Mouse (Mus musculus): ENCODE results near the gene S1pr5. TPM values are rescaled to one million over a fixed set of nuclear protein-coding genes. Genes with fewer than 3 reads are reported as not detected.

Gene S1pr5
- polyA plus RNA-seq, 2 experiments: 0.06 to 0.10 TPM

DNA sequence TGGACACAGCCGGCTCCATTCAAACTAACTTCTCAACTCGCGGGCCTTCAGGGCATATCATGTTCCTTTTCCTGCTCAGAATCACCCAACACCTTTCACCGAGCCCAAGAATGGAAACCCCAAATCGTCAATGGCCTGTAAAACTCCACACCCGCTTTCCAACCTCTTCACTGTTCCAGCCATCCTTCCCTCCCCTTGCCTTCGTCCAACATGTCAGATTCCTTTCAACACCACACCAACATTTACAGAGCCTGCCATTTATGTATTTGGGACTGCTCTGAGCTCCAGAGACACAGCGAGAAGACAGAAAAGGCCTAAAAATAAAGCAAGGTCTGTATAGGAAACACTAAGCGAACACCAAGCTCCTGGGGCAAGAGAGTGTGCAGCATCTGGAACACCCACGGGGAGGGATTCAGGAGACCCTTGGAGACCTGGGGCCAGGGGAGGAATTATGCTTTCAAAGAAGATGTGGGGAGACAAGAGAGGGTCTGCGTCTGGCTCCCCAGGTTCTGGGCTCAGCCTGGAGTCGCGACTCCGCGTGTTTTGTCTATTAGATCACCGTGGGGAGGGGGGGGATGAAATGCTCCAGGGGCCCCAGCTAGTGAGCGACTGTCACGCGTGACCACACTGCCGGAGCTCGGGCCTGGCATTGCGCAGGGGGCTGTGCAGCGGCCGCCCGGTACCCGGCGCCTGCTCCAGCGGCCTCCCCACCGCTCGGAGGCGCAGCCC is 10.1 kb downstream of the S1pr5 start:
- under 1% methylated on average over 31 of the region's 31 CpGs for WGBS (ENCODE audit: insufficient replicate concordance)
- Histone ChIP-seq H3K27me3 (ENCODE audit: control insufficient read depth, insufficient read depth, low read length) (peaks cover 15% of the 10 kb centered on the region), H3K4me1 (replicated peaks; ENCODE audit: control insufficient read depth in 2 of 2, insufficient read depth in 2 of 2, low read length in 1 of 2) (peaks cover 12 to 18% of the 10 kb centered on the region in 2 experiments), H3K36me3 (replicated peaks; ENCODE audit: control insufficient read depth, insufficient read depth, low read depth) (peaks cover 18% of the 10 kb centered on the region), H3K9ac (replicated peaks) (peak overlapping the region; percentile 93), H3K9me3 (ENCODE audit: control insufficient read depth, low read length) (peaks cover 2% of the 10 kb centered on the region; the same call in 1 of the 2 replicates), H3K4me2 (ENCODE audit: low read depth) (peak overlapping the region; percentile 96), H3K27ac (peak overlapping the region; percentile 80), H3K4me3 (ENCODE audit: insufficient read depth in 1 of 2, low read depth in 2 of 2, low read length in 2 of 2) (peak overlapping the region; percentile 82 to 96)
- TF ChIP-seq CTCF (IDR thresholded peaks at IDR 0.05; ENCODE audit: low read depth): no peak
- no peak for TF ChIP-seq EP300 (IDR thresholded peaks at IDR 0.05; ENCODE audit: low read depth)
- DNase-seq (ENCODE audit: low read depth in 3 of 3, low spot score in 3 of 3): no peak
- peak; percentile 5; the same call in 1 of the 2 replicates for ATAC-seq (ENCODE audit: insufficient read depth)

DNA sequence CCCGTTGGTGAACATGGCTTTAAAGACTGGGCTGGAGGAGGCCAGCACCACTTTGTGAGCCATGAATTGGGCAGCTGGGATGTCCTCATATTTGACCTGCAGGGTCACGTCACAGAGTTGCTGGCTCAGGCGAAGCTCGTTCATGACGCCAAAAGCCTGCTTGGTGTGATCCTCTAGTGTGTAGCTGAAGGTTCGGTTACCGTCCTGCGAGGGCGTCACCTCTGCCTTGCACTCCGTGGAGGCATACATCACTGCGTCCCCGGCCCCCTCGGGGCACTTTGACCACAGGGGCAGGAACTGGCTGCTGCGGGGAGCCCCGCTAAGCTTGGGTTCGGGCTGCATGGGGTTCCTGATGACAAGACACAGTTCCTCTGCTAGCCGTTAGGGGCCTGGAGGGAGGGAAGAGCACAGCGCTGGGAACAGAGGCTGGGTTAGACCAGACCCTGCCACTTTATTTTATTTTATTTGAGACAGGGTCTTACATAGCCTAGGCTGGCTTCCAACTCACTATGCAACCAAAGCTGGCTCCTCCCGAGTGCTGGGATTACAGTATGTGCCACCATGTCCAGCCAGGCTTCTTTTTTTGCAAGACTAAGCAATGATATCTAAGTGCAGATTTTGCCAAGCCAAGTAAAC is 10.8 kb downstream of the S1pr5 start:
- DNase-seq (ENCODE audit: low read depth in 3 of 3, low spot score in 3 of 3): no peak

DNA sequence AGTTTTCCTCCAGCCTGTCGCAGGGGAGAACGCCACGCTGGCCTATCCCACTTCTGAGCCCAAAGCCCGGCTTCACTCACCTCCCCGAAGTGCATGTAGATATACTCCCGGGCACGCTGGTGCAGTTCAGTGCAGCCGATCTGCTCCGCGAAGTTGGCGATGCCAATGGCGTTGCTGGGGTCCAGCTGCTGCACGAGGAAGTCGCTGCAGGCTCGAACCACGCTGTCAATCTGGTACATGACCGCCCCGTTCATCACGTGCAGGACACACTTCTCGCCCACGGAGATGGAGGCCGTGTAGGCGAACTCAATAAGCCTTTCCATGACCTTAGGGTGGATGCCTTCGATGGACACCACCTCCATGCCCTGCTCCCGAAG is 11.3 kb downstream of the S1pr5 start:
- 74% methylated on average over 25 of the region's 25 CpGs for WGBS (ENCODE audit: insufficient replicate concordance)
- peak overlapping the region; percentile 82 to 96; a peak in 3 of 4 replicates for H3K4me3 ChIP-seq (ENCODE audit: insufficient read depth in 1 of 2, low read depth in 2 of 2, low read length in 2 of 2)
- H3K9ac ChIP-seq (replicated peaks): peak overlapping the region; percentile 93
- ATAC-seq (ENCODE audit: insufficient read depth) (no peak), DNase-seq (ENCODE audit: low read depth in 3 of 3, low spot score in 3 of 3) (no peak)
- H3K36me3 ChIP-seq (replicated peaks; ENCODE audit: control insufficient read depth, insufficient read depth, low read depth): peaks cover 20% of the 10 kb centered on the region
- peak overlapping the region; percentile 96 for H3K4me2 ChIP-seq (ENCODE audit: low read depth)
- peak overlapping the region; percentile 80 for H3K27ac ChIP-seq
- no peak for TF ChIP-seq EP300 (IDR thresholded peaks at IDR 0.05; ENCODE audit: low read depth)
- no peak for TF ChIP-seq CTCF (IDR thresholded peaks at IDR 0.05; ENCODE audit: low read depth)
- H3K9me3 ChIP-seq (ENCODE audit: control insufficient read depth, low read length): no peaks in the 10 kb centered on the region
- peaks cover 3% of the 10 kb centered on the region for H3K27me3 ChIP-seq (ENCODE audit: control insufficient read depth, insufficient read depth, low read length)
- peaks cover 12 to 18% of the 10 kb centered on the region in 2 experiments for H3K4me1 ChIP-seq (replicated peaks; ENCODE audit: control insufficient read depth in 2 of 2, insufficient read depth in 2 of 2, low read length in 1 of 2)

More for the DNA sequence above, 10.8 kb downstream of the S1pr5 start:
- peak overlapping the region; percentile 82 to 96 for H3K4me3 ChIP-seq (ENCODE audit: insufficient read depth in 1 of 2, low read depth in 2 of 2, low read length in 2 of 2)
- H3K9me3 ChIP-seq (ENCODE audit: control insufficient read depth, low read length): no peaks in the 10 kb centered on the region
- peaks cover 8% of the 10 kb centered on the region for H3K27me3 ChIP-seq (ENCODE audit: control insufficient read depth, insufficient read depth, low read length)
- peaks cover 12 to 18% of the 10 kb centered on the region in 2 experiments for H3K4me1 ChIP-seq (replicated peaks; ENCODE audit: control insufficient read depth in 2 of 2, insufficient read depth in 2 of 2, low read length in 1 of 2)
- TF ChIP-seq EP300 (IDR thresholded peaks at IDR 0.05; ENCODE audit: low read depth): no peak
- peak; percentile 66 for TF ChIP-seq CTCF (IDR thresholded peaks at IDR 0.05; ENCODE audit: low read depth)
- H3K9ac ChIP-seq (replicated peaks): peak overlapping the region; percentile 93
- peak overlapping the region; percentile 96 for H3K4me2 ChIP-seq (ENCODE audit: low read depth)
- H3K27ac ChIP-seq: peak overlapping the region; percentile 80
- H3K36me3 ChIP-seq (replicated peaks; ENCODE audit: control insufficient read depth, insufficient read depth, low read depth): peaks cover 20% of the 10 kb centered on the region
- WGBS (ENCODE audit: insufficient replicate concordance): 15% methylated on average over 19 of the region's 19 CpGs
- ATAC-seq (ENCODE audit: insufficient read depth): no peak

DNA sequence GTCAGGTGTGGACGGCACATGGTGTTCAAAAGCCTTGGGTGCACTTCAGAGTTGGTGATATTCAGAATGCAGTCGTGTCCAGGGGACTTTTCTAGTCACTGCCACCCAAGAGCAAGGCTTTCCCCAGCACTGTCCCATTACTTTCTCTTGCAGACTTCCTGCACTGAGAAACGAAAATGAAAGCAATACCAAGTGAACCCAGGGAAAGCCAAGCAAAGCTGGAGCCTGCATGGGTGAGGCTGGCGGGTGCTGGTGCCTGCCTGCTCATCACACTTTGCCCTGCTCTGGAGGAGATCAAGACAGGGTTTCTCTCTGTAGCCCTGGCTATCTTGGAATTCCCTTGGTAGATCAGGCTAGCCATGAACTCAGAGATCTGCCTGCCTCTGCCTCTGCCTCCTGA is 12.9 kb downstream of the S1pr5 start:
- no peak overlapping the region for H3K4me2 ChIP-seq (ENCODE audit: low read depth)
- WGBS (ENCODE audit: insufficient replicate concordance): 80% methylated on average over 4 of the region's 4 CpGs
- H3K36me3 ChIP-seq (replicated peaks; ENCODE audit: control insufficient read depth, insufficient read depth, low read depth): peaks cover 30% of the 10 kb centered on the region
- no peaks in the 10 kb centered on the region for H3K9me3 ChIP-seq (ENCODE audit: control insufficient read depth, low read length)
- DNase-seq (ENCODE audit: low read depth in 3 of 3, low spot score in 3 of 3) (no peak), ATAC-seq (ENCODE audit: insufficient read depth) (no peak)
- H3K9ac ChIP-seq (replicated peaks): no peak overlapping the region
- peaks cover 12 to 14% of the 10 kb centered on the region in 2 experiments for H3K4me1 ChIP-seq (replicated peaks; ENCODE audit: control insufficient read depth in 2 of 2, insufficient read depth in 2 of 2, low read length in 1 of 2)
- no peaks in the 10 kb centered on the region for H3K27me3 ChIP-seq (ENCODE audit: control insufficient read depth, insufficient read depth, low read length)
- no peak overlapping the region for H3K27ac ChIP-seq
- no peak for TF ChIP-seq CTCF (IDR thresholded peaks at IDR 0.05; ENCODE audit: low read depth)
- TF ChIP-seq EP300 (IDR thresholded peaks at IDR 0.05; ENCODE audit: low read depth): no peak
- no peak overlapping the region for H3K4me3 ChIP-seq (ENCODE audit: insufficient read depth in 1 of 2, low read depth in 2 of 2, low read length in 2 of 2)

DNA sequence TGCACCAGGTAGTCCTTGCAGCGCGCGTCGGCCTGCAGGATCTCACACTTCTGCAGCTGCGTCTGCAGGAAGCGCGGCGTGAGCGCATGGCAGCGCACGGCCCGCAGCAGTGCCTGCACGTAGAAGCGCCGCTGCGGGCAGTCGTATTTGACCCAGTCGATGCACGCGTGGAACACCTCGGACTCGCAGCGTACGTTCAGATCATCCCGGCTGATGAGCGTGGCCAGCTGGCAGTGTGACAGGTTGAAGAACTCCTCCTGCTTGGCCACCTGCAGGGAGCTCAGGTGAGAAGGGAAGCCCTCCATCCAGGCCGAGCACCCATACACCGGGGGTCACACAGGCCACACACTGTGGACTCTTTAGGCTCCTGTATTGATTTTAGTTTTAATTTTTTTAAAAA is 14.4 kb downstream of the S1pr5 start:
- Histone ChIP-seq H3K27me3 (ENCODE audit: control insufficient read depth, insufficient read depth, low read length) (no peaks in the 10 kb centered on the region), H3K27ac (no peak overlapping the region), H3K4me2 (ENCODE audit: low read depth) (no peak overlapping the region), H3K4me1 (replicated peaks; ENCODE audit: control insufficient read depth in 2 of 2, insufficient read depth in 2 of 2, low read length in 1 of 2) (peaks cover 6 to 10% of the 10 kb centered on the region in 2 experiments), H3K9ac (replicated peaks) (no peak overlapping the region), H3K4me3 (ENCODE audit: insufficient read depth in 1 of 2, low read depth in 2 of 2, low read length in 2 of 2) (no peak overlapping the region), H3K9me3 (ENCODE audit: control insufficient read depth, low read length) (no peaks in the 10 kb centered on the region), H3K36me3 (replicated peaks; ENCODE audit: control insufficient read depth, insufficient read depth, low read depth) (peaks cover 39% of the 10 kb centered on the region)
- ATAC-seq (ENCODE audit: insufficient read depth) (no peak), DNase-seq (ENCODE audit: low read depth in 3 of 3, low spot score in 3 of 3) (no peak)
- 93% methylated on average over 28 of the region's 28 CpGs for WGBS (ENCODE audit: insufficient replicate concordance)
- TF ChIP-seq EP300 (IDR thresholded peaks at IDR 0.05; ENCODE audit: low read depth) (no peak), CTCF (IDR thresholded peaks at IDR 0.05; ENCODE audit: low read depth) (no peak)
